Mouse (Mus musculus) midbrain, embryonic 10.5 days (tissue): ENCODE measurements around the gene Actb. TPM values are rescaled to one million over a fixed set of nuclear protein-coding genes. Genes with fewer than 3 reads are reported as not detected.

Source experiments
- polyA plus RNA-seq: library from polyadenylated mRNA; unstranded; fragments of >200 nt; fragmentation: Nextera tagmentation; extraction: Ambion mirVana; gene quantifications from 2 replicates; pipeline ENCODE4 v1.2.1, GENCODE M21; 2016

The Actb gene
- polyA plus RNA-seq, 1 experiment from 2014 or later = 12,690 TPM

Other genes starting within 250 kb of the Actb start
- gene Slc29a4, start 214.2 kb downstream of the Actb start, polyA plus RNA-seq = 22.8 and 32.6 TPM in 2 replicates
- 18.7 and 23.2 TPM in 2 replicates for gene Tnrc18, start 89.1 kb downstream of the Actb start, polyA plus RNA-seq
- 23.4 and 24.6 TPM in 2 replicates for gene Fbxl18, start 11.3 kb downstream of the Actb start, polyA plus RNA-seq
- gene Fscn1, start 53.6 kb upstream of the Actb start, polyA plus RNA-seq = 675 and 709 TPM in 2 replicates
- 39.8 and 46.5 TPM in 2 replicates for gene Rnf216, start 206.2 kb upstream of the Actb start, polyA plus RNA-seq
- 0.04 TPM in 1 of 2 replicates, not detected in the other for gene Olfr718-ps1, start 240.8 kb upstream of the Actb start, polyA plus RNA-seq